Mouse (Mus musculus): ENCODE data around the gene Alk.
A peak's percentile ranks its signal among the peaks of the same experiment; 100 is the strongest.

The Alk gene

DNA sequence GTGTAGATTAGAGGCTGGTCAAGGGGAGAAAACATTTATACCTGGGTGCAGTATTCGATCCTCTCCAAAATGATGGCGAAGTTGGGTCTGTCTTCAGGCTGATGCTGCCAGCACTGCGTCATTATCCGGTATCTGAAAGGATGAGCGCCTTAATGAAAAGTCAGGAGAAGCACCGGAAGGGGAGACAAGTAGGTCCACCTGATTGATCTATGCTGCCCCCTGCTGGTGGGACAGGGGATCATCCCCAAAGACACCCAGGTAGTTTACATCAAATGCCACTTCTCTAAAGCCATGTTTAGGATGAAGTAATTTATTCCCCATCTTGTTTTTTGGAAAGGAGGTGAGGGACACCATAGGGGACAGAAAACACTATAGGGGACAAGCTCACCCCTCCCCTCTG, 730.4 kb downstream of the Alk start:
- DNase-seq (ENCODE audit: low read depth) = peak; percentile 81

DNA sequence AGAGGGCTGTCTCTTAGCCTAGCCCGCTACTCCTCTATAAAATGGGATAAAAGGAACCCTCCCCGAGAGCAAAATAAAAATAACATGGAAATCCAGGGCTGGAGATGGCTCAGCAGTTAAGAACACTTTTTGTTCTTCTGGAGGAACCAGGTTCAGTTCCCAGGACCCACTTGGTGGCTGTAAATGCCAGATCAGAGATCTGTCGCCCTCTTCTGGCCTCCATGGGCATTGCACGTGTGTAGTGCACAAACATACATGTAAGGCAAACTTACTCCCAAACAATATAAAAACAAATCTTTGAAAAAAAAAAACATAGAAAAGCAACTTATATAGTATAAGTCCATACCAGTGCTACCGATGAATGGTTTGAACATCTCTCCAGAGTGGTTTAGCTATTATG, 731.5 kb downstream of the Alk start:
- peak; percentile 57 for DNase-seq (ENCODE audit: low read depth)

DNA sequence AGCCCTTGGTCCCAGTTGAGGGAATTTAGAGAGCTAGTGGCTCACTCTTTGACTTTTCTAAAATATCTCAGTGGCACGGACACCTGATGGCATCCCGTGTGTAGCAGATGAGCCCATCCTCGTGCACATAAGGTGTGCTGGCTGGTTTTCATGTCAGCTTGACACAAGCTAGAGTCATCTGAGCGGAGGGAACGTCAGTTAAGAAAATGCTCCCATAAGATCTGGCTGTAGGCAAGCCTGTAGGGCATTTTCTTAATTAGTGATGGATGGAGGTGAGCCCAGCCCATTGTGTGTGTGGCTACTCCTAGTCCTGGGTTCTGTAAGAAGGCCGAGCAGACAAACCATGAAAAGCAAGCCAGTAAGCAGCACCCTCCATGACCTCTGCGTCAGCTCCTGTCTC, 732.4 kb downstream of the Alk start:
- DNase-seq (ENCODE audit: low read depth) = no peak

DNA sequence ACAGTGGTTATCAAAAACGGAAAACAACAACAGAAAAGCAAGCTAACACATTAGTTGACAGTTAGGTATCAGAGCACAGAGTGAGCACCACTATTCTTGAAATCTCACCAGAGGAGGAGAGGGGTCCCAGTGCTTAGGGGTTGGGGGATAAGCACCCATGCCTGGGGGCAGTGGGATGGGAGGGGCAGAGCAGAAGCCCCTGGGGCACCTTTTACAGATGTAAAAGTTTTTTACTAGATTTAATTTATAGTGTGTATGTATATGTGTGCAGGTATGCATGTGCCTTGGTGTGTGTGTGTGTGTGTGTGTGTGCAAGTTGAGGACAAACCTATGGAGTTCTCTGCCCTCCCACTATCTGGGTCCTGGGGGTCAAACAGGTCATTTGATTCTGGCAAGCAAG, 733.8 kb downstream of the Alk start:
- DNase-seq (ENCODE audit: low read depth) = no peak

DNA sequence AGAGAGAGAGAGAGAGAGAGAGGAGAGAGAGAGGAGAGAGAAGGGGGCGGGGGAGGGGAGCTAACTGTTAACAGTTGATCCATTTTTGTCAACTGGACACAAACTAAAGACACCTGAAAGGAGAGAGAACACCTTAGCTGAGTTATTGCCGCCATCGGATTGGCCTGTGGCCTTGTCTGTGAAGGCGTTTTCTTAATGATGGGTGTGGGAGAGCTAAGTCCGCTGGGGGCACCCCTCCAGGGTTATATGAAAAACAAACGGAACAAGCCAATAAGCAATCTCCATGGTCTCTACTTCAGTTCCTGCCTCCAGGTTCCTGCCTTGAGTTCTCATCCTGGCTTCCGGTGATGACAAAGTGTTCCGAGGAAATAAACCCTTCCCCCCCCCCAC, 734.2 kb downstream of the Alk start:
- DNase-seq (ENCODE audit: low read depth) = no peak

DNA sequence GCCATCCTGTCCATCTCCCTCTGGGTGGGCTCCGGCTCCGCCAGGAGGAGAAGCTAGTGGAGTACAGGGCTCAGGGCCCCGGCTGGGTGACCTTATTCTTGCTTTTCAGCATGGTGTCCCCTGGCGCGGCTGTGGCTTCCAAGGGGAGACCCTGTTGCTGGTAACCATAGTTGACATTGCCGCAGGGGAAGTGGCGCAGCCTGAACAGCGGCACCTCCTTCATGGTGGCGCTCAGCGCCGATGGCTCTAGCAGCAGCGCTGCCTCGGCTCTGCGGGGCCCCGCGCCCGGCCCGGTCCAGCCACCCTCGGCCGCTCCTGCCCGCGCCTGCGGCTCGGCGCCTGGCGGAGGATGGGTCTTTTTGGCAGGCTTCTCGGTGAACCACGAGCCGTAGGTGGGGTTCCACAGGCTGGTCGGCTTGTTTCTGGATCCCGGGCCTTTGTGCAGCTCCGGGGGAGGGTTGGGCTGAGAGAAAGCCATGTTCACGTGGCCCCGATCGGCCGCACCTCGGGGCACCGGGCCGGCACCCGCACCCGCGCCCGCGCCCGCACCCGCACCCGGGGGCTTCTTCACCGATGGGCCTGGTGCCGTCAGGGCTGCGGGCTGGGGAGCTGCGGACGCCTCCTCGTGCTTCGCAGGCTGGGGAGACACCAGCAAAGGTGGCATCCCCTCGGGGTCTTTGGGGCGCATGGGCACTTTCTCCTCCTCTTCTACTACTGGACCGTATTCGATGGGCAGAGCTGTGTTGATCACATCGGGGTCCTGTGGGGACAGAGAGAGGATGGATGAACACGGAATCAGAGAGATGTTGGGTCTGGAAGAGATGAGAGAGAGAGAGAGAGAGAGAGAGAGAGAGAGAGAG, 734.8 kb downstream of the Alk start:
- no peak for DNase-seq (ENCODE audit: low read depth)

DNA sequence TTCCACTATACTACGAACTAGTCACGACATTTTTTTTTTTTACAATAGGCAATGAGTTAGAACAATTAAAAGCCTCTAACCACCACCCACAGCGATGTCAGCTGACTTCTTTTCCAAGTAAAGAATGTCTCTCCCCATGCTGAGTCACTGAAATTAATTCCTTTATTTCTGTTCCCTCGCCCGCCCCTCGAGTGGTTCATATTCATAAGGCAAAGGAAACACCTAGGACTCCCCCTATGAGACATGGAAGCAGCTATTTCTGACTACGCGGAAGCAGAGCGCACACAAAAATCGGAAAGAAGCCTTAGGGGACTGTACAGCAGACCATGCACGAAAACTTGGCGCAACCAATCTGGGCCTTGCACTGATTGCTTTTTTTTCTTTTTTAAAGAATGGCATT, 735.6 kb downstream of the Alk start:
- DNase-seq (ENCODE audit: low read depth) = no peak

DNA sequence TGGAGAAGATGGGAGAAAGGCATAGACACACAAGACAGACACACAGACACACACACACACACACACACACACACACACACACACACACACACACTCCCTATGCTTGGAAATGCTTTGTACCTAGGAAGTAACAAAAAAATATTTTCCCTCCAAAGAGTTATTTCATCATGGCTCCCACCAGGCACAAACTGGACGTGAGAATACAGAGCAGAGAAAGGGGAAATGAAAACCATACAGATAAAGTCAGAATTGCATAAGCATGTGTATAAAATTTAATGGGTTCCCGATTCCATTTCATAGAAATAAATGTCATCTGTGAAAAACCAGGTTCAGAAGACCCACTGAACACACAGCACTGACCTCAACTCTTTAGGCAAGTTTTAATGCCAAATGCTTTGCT, 736.5 kb downstream of the Alk start:
- DNase-seq (ENCODE audit: low read depth) = no peak

DNA sequence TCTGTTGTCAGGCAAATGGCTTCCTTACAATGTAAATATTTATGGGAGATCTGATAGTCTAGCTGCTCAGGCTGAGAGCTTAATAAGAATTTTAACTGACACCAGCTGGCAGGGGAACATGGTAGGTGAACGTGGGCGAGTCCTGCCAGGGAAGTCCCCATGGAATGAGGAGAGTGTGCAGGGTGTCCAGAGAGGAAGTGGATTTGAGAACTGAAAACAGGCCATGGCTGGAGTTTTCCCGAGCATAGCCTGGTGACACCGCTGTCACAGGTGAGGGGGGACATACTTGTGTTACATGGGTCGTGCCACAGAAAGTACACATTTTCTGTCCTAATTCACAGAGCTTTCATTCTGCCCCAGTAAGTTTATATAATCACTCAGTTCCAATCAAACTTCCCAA, 739.0 kb downstream of the Alk start:
- DNase-seq (ENCODE audit: low read depth) = no peak

DNA sequence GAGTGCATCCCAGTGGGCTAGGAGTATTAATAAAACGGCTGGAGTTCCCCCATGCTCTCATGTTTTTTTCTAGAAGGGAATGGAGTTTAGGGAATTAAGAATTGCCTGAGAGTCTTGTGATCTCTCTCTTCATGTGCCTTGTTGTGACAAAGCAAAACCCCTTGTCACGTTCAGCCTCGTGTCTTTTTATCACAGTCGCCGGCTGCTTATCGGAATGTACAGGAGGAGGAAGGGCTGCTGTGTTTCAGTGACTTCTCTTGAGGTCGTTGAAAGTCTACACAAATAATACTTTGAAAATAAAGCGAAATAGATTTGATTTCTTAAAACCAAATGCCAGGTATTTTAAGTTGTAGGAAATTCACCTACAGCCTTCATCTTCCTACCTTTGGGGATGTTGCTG, 740.4 kb downstream of the Alk start:
- no peak for DNase-seq (ENCODE audit: low read depth)

DNA sequence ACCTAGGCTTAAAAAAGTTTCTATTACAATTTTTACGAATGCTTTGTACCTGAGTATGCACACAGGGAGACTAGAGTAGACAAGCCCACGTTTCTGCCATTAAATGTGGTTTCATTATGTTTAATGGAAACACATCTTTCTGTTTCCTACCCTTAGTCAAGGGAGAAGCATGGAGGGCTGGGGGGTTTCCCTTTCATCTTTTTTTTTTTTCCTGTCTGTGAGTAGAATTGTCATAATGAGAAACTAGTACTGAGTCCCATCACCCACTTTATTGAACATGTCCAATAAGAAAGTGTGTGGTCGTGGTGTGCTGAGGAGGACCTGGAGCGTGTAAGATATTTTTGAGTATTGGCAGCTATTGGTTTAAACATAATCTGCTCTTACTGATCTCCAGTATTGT, 741.5 kb downstream of the Alk start:
- DNase-seq (ENCODE audit: low read depth) = no peak

DNA sequence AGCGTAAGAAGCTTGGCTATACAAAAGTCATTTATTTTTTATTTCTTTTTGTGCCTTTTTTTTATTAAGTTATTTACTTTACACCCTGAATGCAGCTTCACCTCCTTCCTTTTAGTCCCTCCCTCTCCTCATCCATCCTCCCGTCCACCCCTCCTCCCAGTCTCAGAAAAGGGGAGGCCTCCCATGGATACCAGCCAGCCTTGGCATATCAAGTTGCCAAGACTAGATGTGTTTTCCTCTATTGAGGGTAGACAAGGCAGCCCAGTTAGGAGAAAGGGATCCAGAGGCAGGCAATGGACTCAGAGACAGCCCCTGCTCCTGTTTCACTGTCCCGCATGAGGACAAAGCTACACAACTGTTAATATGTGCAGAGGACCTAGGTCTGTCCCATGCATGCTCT, 742.2 kb downstream of the Alk start:
- no peak for DNase-seq (ENCODE audit: low read depth)

DNA sequence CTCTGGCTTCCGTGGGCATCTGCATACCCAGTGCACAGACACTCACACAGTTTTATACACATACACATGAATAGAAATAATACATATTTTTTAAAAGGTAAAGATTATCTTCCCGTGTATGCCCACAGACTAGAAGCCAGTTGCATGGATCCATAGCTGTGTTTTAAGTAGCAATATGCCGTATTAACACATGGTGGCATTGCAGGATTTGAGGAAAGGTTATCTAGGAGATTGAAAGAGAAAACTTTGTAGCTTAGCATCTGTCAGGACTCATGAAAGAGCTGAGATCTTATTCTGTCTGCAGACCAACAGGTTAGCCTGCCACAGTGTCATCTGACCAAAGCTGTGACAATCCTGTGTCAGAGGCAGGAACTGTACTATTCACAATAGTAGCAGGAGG, 772.5 kb downstream of the Alk start:
- DNase-seq (ENCODE audit: low read depth) = peak; percentile 36

DNA sequence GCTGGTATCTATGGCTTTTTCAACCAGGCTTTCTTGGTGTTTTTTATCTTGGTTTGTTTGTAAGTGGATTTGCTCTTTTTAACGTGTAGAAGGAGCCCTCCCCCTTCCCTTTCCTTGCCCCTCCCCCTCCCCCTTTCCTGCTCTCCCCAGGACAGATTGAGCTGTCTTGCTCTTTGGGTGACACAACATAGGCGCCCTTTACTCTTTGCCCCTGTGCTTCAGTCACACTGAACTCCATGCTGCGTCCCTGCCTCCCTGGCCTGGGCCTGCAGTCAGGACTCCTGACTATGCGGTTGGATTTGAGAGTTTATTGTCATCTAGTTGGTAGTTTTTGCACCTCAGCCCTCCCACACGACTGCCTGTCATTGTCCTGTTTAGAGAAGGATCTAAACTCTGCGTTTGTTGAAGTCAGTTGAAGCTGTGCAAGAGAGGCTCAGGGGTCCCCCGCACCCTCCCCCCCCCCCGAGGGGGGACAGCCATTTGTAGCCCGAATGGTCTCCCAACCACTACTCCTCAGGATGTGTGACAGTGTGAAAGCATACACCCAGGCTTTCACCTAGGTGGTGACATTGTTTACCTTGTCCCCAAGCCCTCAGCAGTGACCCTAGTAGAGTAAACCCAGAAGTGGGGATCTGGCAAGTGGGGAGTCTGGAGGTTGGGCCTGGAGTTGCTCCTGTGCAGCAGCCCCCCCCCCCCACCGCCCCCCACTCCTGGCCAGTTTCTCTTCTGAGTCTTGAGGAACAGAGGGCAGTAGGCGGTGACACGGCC, 775.6 kb downstream of the Alk start:
- DNase-seq (ENCODE audit: low read depth) = no peak

DNA sequence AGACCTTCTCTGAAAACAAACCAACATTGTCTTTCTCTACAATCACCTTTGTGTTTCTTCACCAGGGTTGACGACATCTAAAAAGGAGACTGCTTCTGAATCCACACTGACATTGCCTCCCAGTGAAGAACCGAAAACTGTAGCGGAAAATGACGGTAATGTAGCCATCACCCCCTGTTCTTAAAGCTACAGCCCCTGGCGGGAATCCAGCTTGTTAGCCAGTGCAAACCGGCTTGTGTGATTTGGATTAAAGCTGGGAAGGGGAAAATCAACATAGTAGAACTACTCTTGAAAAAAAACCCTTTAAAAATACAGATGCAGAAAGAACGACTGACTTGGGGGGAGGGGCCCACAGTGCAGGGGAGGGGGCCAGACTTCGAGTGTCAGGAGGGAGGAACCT, 776.8 kb downstream of the Alk start:
- DNase-seq (ENCODE audit: low read depth) = no peak

DNA sequence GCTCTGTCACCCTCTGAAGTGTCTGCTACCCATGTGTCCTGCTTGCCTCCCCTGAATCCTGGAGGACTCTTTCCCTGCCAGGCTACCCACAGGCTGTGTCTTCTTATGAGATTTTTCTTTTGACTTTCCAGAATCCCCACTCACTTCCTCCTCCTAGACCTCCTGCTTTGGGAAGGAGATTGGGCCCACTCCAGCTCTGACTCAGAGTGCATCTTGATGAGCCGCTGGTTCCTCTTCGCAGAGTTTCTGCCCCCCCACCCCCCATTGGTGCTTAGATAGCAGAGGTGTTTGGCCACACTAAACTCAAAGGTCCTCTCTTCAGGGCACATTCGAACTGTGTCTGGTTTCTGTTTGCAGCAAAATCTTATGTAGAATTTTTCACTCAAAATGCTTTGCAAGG, 777.8 kb downstream of the Alk start:
- DNase-seq (ENCODE audit: low read depth) = peak; percentile 61

DNA sequence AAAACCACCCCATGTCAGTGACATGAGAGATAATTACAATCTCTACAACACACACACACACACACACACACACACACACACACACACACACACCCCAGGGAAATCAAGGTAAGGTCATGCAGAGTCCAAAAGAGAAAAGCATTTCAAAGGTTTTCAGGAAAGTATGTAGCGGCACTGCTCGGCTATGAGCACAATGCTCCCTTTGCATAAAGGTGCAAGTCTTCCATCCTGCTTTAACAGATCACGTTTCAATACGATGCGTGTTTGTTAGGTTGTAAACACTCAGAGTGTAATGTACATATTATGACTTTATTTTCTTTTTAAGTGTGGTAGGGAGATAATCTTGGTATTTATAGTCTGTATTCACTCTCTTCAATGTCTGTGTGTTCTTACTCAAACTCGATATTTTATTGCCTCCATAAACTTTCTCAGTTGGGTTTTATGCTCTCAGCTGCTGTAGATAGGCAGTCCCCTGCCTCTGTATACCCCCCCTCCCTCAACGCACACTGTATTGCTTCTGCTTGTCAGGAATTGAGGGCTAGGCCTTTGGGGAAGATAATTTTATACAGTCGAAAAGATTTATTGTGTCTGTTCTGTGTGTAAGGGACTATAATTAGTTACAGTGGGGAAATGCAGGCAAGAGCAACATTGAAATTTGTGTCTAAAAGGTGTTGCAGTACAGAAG, 780.7 kb downstream of the Alk start:
- DNase-seq (ENCODE audit: low read depth) = no peak

Measured in NIH3T3 (cell line).